Mouse (Mus musculus) yolk sac, embryonic 10.5 days (tissue): ENCODE measurements at regions not wholly inside any gene's neighbourhood (a gene's known extent, or its start where the extent isn't known, plus 50 kb on each side); places are given as distances from the start of the nearest gene placed in this dataset.

Experiments used
- DNase-seq: peaks from one replicate; pipeline ENCODE4 v3.0.0-alpha.2; 2017; ENCODE audit warnings: low spot score

- DNase-seq = peak; percentile 35
Measured at GRCm38 (mm10) chrX:52668679-52669078, 54.9 kb upstream of the Gpc3 start.

GRCm38 (mm10) chrX:52679045-52679444 is 65.3 kb upstream of the Gpc3 start:
- DNase-seq = peak; percentile 23

DNA sequence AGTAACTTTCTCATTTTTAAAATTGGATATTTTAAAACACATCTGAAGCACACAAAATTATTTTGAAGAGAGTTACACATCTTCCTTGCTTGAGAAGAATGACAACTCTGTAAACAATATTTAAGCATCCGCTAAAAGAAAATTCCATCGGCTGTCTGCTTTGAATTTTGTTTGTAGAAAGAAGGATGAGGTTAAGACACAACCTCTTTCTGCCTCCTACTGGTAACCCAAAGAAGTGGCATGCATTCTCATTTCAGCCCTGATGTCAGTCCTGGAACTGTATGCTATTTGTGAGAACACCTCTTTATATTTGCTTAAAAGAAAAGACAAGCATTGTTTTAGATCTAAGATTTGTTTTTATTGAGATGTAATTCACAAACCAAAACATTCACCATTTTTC is 80.6 kb upstream of the Gpc3 start:
- DNase-seq = no peak

DNA sequence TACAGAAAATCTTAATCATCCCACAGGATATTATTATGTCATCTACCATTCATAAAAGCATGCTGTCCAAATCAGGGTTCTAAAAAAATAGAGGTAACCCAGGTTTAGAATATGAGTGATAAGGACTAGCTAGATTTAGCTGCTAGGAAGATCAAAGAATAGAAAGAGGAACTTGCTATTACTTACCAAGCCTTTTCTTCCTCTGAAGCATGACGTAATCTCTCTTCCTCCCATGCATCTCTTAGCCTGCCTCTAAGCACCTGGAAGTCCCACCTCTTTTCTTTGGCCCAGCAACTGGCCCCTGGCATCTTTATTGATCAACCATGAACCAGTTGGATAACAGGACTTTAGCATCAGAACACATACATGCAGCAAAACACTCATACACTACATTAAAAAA is 85.9 kb upstream of the Gpc3 start:
- DNase-seq = no peak

- no peak for DNase-seq
Measured at GRCm38 (mm10) chrX:52717495-52717894, 73.5 kb upstream of the Ccdc160 start.

- DNase-seq = peak; percentile 46
Measured at GRCm38 (mm10) chrX:52738116-52738515, 52.9 kb upstream of the Ccdc160 start.
